Mouse (Mus musculus) stomach, postnatal 0 days (tissue): ENCODE data around the gene Gpn2.

ENCODE experiments used
- CTCF ChIP-seq: IDR thresholded peaks from 2 replicates; pipeline ENCODE4 v1.5.1; 2016; ENCODE audit warnings: antibody characterized with exemption, low read depth, mild to moderate bottlenecking, moderate library complexity
- EP300 ChIP-seq: optimal IDR thresholded peaks from 2 replicates; pipeline ENCODE3; 2016; ENCODE audit warnings: antibody characterized with exemption

DNA sequence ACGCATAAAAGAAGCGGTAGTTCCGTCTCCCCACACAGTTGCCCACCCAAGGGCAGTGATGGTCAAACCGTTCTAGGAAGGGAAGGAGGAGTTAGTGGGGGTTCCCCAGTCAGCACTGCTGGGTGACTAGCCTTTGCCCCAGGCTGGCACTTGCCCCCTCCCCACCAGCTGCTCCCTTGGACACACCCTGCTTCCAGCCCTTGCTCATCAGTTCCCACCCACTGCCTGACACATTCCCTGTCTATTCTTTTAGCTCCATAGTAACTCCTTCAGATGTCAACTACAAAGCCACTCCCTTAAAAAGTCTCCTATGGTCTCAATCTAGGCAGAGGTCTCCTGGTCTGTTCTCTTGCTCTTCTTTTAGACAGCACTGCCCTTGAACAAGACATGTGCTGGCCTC, 29.7 kb downstream of the Gpn2 start:
- TF ChIP-seq CTCF: no peak
- TF ChIP-seq EP300: no peak
